Mouse (Mus musculus): ENCODE measurements around the gene 2310022A10Rik.

2310022A10Rik gene

GRCm38 (mm10) chr7:27552931-27553513 lies at the start of gene 2310022A10Rik, which contains the start of gene Pld3:
Gene 2310022A10Rik, plus strand, starts transcription at chr7:27553233.
Gene Pld3, minus strand, starts transcription at chr7:27553218.
- peak; percentile 94 for DNase-seq (ENCODE audit: low read depth, low spot score)

- DNase-seq (ENCODE audit: low read depth, low spot score), result no peak
These were observed 46.2 kb upstream of the 2310022A10Rik start for GRCm38 (mm10) chr7:27506765-27507370.

- peak; percentile 96 for DNase-seq (ENCODE audit: low read depth, low spot score)
These were observed 45.1 kb upstream of the 2310022A10Rik start for GRCm38 (mm10) chr7:27507711-27508647.

- DNase-seq (ENCODE audit: low read depth, low spot score), result peak; percentile 65
These were observed 44.4 kb upstream of the 2310022A10Rik start for GRCm38 (mm10) chr7:27508648-27509005.

GRCm38 (mm10) chr7:27510809-27511208 lies 42.2 kb upstream of the 2310022A10Rik start:
- DNase-seq (ENCODE audit: low read depth, low spot score), result no peak

GRCm38 (mm10) chr7:27514961-27515360 lies 38.1 kb upstream of the 2310022A10Rik start:
- DNase-seq (ENCODE audit: low read depth, low spot score), result no peak

GRCm38 (mm10) chr7:27518314-27518713 lies 34.7 kb upstream of the 2310022A10Rik start:
- no peak for DNase-seq (ENCODE audit: low read depth, low spot score)

GRCm38 (mm10) chr7:27520104-27520503 lies 32.9 kb upstream of the 2310022A10Rik start:
- DNase-seq (ENCODE audit: low read depth, low spot score), result no peak

- no peak for DNase-seq (ENCODE audit: low read depth, low spot score)
These were observed 32.4 kb upstream of the 2310022A10Rik start for GRCm38 (mm10) chr7:27520599-27520998.

GRCm38 (mm10) chr7:27522967-27523366 lies 30.1 kb upstream of the 2310022A10Rik start, which contains the start of gene Hipk4:
Gene Hipk4, plus strand, starts transcription at chr7:27523267.
- no peak for DNase-seq (ENCODE audit: low read depth, low spot score)

GRCm38 (mm10) chr7:27523805-27524204 lies 29.2 kb upstream of the 2310022A10Rik start:
- DNase-seq (ENCODE audit: low read depth, low spot score), result no peak

- DNase-seq (ENCODE audit: low read depth, low spot score), result no peak
These were observed 26.8 kb upstream of the 2310022A10Rik start for GRCm38 (mm10) chr7:27526039-27526827.

GRCm38 (mm10) chr7:27529070-27529469 lies 24.0 kb upstream of the 2310022A10Rik start:
- DNase-seq (ENCODE audit: low read depth, low spot score), result no peak

GRCm38 (mm10) chr7:27530937-27531336 lies 22.1 kb upstream of the 2310022A10Rik start:
- no peak for DNase-seq (ENCODE audit: low read depth, low spot score)

GRCm38 (mm10) chr7:27531707-27532106 lies 21.3 kb upstream of the 2310022A10Rik start:
- no peak for DNase-seq (ENCODE audit: low read depth, low spot score)

- DNase-seq (ENCODE audit: low read depth, low spot score), result no peak
These were observed 20.5 kb upstream of the 2310022A10Rik start for GRCm38 (mm10) chr7:27532480-27533050.

GRCm38 (mm10) chr7:27535386-27535785 lies 17.6 kb upstream of the 2310022A10Rik start:
- DNase-seq (ENCODE audit: low read depth, low spot score), result no peak

GRCm38 (mm10) chr7:27536618-27537017 lies 16.4 kb upstream of the 2310022A10Rik start:
- no peak for DNase-seq (ENCODE audit: low read depth, low spot score)

GRCm38 (mm10) chr7:27537998-27538397 lies 15.0 kb upstream of the 2310022A10Rik start:
- DNase-seq (ENCODE audit: low read depth, low spot score), result no peak

- no peak for DNase-seq (ENCODE audit: low read depth, low spot score)
These were observed 14.2 kb upstream of the 2310022A10Rik start for GRCm38 (mm10) chr7:27538797-27539196.

GRCm38 (mm10) chr7:27540521-27540920 lies 12.5 kb upstream of the 2310022A10Rik start:
- DNase-seq (ENCODE audit: low read depth, low spot score), result no peak
